ENCODE assay signal across 18 mouse cellular contexts in genomic region chr10:42464805-42465204, GRCm38 (mm10). TPM values are rescaled to one million over a fixed set of nuclear protein-coding genes. Genes with fewer than 3 reads are reported as not detected.
DNase-seq lines count a peak whose midpoint lies in the region; ATAC-seq lines count a peak whose summit lies in the region.
"Had no signal": no experiment of that assay in that cellular context is flagged by ENCODE, and none has a peak within 500 bp of the region (broad histone marks: within the 10 kb centered on the region; RNA-seq: fewer than 3 reads in every experiment).

No protein-coding gene starts in this region.

- no peak overlapping the region for H3K4me3 ChIP-seq in heart, embryonic 16.5 days (ENCODE audit: low read length)
- H3K4me3 ChIP-seq in neural tube, embryonic 13.5 days, result no peak overlapping the region
- no peak overlapping the region for H3K4me3 ChIP-seq in neural tube, embryonic 15.5 days (replicated peaks)
- H3K4me3 ChIP-seq: embryonic facial prominence, embryonic 13.5 days; forebrain, embryonic 13.5 days; hindbrain, embryonic 15.5 days; neural tube, embryonic 12.5 days had no signal

- intact Hi-C loops in heart, postnatal 25 days (cut with DNase I), result no loop called here

- H3K36me3 ChIP-seq in heart, embryonic 16.5 days (ENCODE audit: control insufficient read depth, insufficient read depth), result peaks cover 1% of the 10 kb centered on the region
- H3K36me3 ChIP-seq in neural tube, embryonic 13.5 days, result peaks cover under 1% of the 10 kb centered on the region; the same call in 1 of the 2 replicates
- H3K36me3 ChIP-seq in neural tube, embryonic 15.5 days, result 0 out of 2 replicates have a peak, but pooled peaks cover 1% of the 10 kb centered on the region
- H3K36me3 ChIP-seq: hindbrain, embryonic 15.5 days had no signal

- peaks cover 10% of the 10 kb centered on the region for H3K4me1 ChIP-seq in heart, embryonic 16.5 days (ENCODE audit: control insufficient read depth, insufficient read depth, low read length)
- no peaks in the 10 kb centered on the region for H3K4me1 ChIP-seq in neural tube, embryonic 13.5 days (replicated peaks)
- no peaks in the 10 kb centered on the region for H3K4me1 ChIP-seq in neural tube, embryonic 15.5 days
- H3K4me1 ChIP-seq: forebrain, embryonic 13.5 days; hindbrain, embryonic 15.5 days; neural tube, embryonic 12.5 days had no signal

- H3K9ac ChIP-seq in heart, embryonic 16.5 days (ENCODE audit: low read length), result no peak overlapping the region
- H3K9ac ChIP-seq in neural tube, embryonic 13.5 days, result no peak overlapping the region
- H3K9ac ChIP-seq in neural tube, embryonic 15.5 days (replicated peaks), result no peak overlapping the region
- H3K9ac ChIP-seq: embryonic facial prominence, embryonic 13.5 days; forebrain, embryonic 13.5 days; hindbrain, embryonic 15.5 days; neural tube, embryonic 12.5 days had no signal

- H3K27ac ChIP-seq in heart, embryonic 16.5 days (ENCODE audit: low read length), result peak overlapping the region; percentile 63
- H3K27ac ChIP-seq in neural tube, embryonic 13.5 days (replicated peaks), result 0 out of 2 replicates have a peak overlapping the region, but pooled peaks have one; percentile 9
- H3K27ac ChIP-seq in neural tube, embryonic 15.5 days (replicated peaks), result no peak overlapping the region
- H3K27ac ChIP-seq: embryonic facial prominence, embryonic 13.5 days; hindbrain, embryonic 15.5 days; kidney, postnatal 0 days; neural tube, embryonic 12.5 days had no signal

- H3K4me2 ChIP-seq in heart, embryonic 16.5 days (ENCODE audit: low read depth, low read length), result no peak overlapping the region
- no peak overlapping the region for H3K4me2 ChIP-seq in neural tube, embryonic 13.5 days
- H3K4me2 ChIP-seq in neural tube, embryonic 15.5 days, result no peak overlapping the region
- H3K4me2 ChIP-seq: embryonic facial prominence, embryonic 13.5 days; forebrain, embryonic 13.5 days; hindbrain, embryonic 15.5 days; neural tube, embryonic 12.5 days had no signal

- H3K27me3 ChIP-seq in heart, embryonic 16.5 days (ENCODE audit: control insufficient read depth, insufficient read depth, low read length), result no peaks in the 10 kb centered on the region
- no peaks in the 10 kb centered on the region for H3K27me3 ChIP-seq in neural tube, embryonic 13.5 days
- H3K27me3 ChIP-seq in neural tube, embryonic 15.5 days (replicated peaks), result no peaks in the 10 kb centered on the region
- H3K27me3 ChIP-seq: embryonic facial prominence, embryonic 13.5 days; forebrain, embryonic 13.5 days; hindbrain, embryonic 15.5 days; neural tube, embryonic 12.5 days had no signal

- peak; percentile 5 for DNase-seq in embryo, embryonic 9.5 days (ENCODE audit: extremely low spot score)
- DNase-seq in embryo, embryonic 10 days (ENCODE audit: low spot score), result no peak
- no peak for DNase-seq in heart, postnatal 25 days (ENCODE audit: low spot score)
- no peak for DNase-seq in cerebellum, adult 18-20 months
- DNase-seq in kidney, postnatal 10 days, result no peak
- DNase-seq: cerebellum, adult 9-10 months; gastrocnemius, postnatal 25 days; layer of hippocampus, adult 9-11 months; lung, adult 2 months had no signal

- no peak for ATAC-seq in heart, embryonic 16.5 days (replicated peaks; ENCODE audit: extremely low read depth, insufficient read depth, low FRiP score)
- ATAC-seq in neural tube, embryonic 13.5 days (ENCODE audit: low read depth), result no peak
- no peak for ATAC-seq in neural tube, embryonic 15.5 days (ENCODE audit: low FRiP score)
- ATAC-seq: forebrain, embryonic 13.5 days; midbrain, embryonic 16.5 days had no signal

- no peaks in the 10 kb centered on the region; the same call in 1 of the 2 replicates for H3K9me3 ChIP-seq in heart, embryonic 16.5 days (replicated peaks; ENCODE audit: control insufficient read depth, low read length)
- H3K9me3 ChIP-seq in neural tube, embryonic 13.5 days, result no peaks in the 10 kb centered on the region
- H3K9me3 ChIP-seq in neural tube, embryonic 15.5 days (replicated peaks), result no peaks in the 10 kb centered on the region
- H3K9me3 ChIP-seq: forebrain, embryonic 13.5 days; hindbrain, embryonic 15.5 days had no signal

- WGBS in heart, embryonic 16.5 days, result 74% methylated on average over 14 of the region's 14 CpGs
- 82% methylated on average over 14 of the region's 14 CpGs for WGBS in neural tube, embryonic 13.5 days
- 78% methylated on average over 14 of the region's 14 CpGs for WGBS in neural tube, embryonic 15.5 days

RNA-seq across cellular contexts. Expression of gene Afg1l, which starts 13.6 kb away (rescaled TPM):
- 19.5 and 22.1 TPM in 2 replicates for polyA plus RNA-seq in heart, embryonic 16.5 days (2015; fragmentation: Nextera tagmentation; extraction: Ambion mirVana)
- 10 to 100 TPM; 32.6 to 33.2 TPM for total RNA-seq in heart, postnatal 25 days (2021)
- 6.5 and 6.6 TPM in 2 replicates for polyA plus RNA-seq in neural tube, embryonic 13.5 days (2015; fragmentation: Nextera tagmentation; extraction: Ambion mirVana)
- polyA plus RNA-seq in neural tube, embryonic 15.5 days (2015; fragmentation: Nextera tagmentation; extraction: Ambion mirVana), result 8.6 and 11.1 TPM in 2 replicates

RNA-seq across cellular contexts. Expression of gene Snx3, which starts 37.0 kb away (rescaled TPM):
- polyA plus RNA-seq in heart, embryonic 16.5 days (2015; fragmentation: Nextera tagmentation; extraction: Ambion mirVana), result 363 and 415 TPM in 2 replicates
- 100 to 1,000 TPM; 166 to 177 TPM for total RNA-seq in heart, postnatal 25 days (2021)
- polyA plus RNA-seq in neural tube, embryonic 13.5 days (2015; fragmentation: Nextera tagmentation; extraction: Ambion mirVana), result 275 and 315 TPM in 2 replicates
- 346 and 374 TPM in 2 replicates for polyA plus RNA-seq in neural tube, embryonic 15.5 days (2015; fragmentation: Nextera tagmentation; extraction: Ambion mirVana)
